Mouse (Mus musculus) forebrain, embryonic 16.5 days (tissue): ENCODE results near the gene Cpt1b. TPM values are rescaled to one million over a fixed set of nuclear protein-coding genes. Genes with fewer than 3 reads are reported as not detected.
A peak's percentile ranks its signal among the peaks of the same experiment; 100 is the strongest.

Source experiments
- ATAC-seq: fragments of 200-750 bp; cut with Nextera tagmentation; 2 replicates; pipeline ENCODE4 v1.8.0; 2017; ENCODE audit warnings: mild to moderate bottlenecking, moderate library complexity
- H3K27ac ChIP-seq: fragments of 300-500 bp; sonication (generic); 2 replicates; pipeline ENCODE4 v1.5.1; 2014; ENCODE audit warnings: low read length, control low read depth
- H3K27me3 ChIP-seq: fragments of 300-500 bp; sonication (generic); replicated peaks from 2 replicates; pipeline ENCODE4 v1.6.1; 2014; ENCODE audit warnings: low read length; ENCODE audit not compliant: control insufficient read depth, insufficient read depth
- H3K36me3 ChIP-seq: fragments of 300-500 bp; sonication (generic); 2 replicates; pipeline ENCODE4 v1.6.1; 2014; ENCODE audit not compliant: control insufficient read depth, insufficient read depth
- H3K4me1 ChIP-seq: fragments of 300-500 bp; sonication (generic); replicated peaks from 2 replicates; pipeline ENCODE4 v1.6.1; 2014; ENCODE audit warnings: low read length; ENCODE audit not compliant: control insufficient read depth, insufficient read depth
- H3K4me2 ChIP-seq: fragments of 300-500 bp; sonication (generic); 2 replicates; pipeline ENCODE4 v1.6.1; 2014; ENCODE audit warnings: mild to moderate bottlenecking, low read length, control low read depth
- H3K4me3 ChIP-seq: fragments of 300-500 bp; sonication (generic); replicated peaks from 2 replicates; pipeline ENCODE4 v1.5.1; 2014; ENCODE audit warnings: mild to moderate bottlenecking, low read length, control low read depth
- H3K9ac ChIP-seq: fragments of 300-500 bp; sonication (generic); replicated peaks from 2 replicates; pipeline ENCODE4 v1.6.1; 2014; ENCODE audit warnings: low read depth, low read length, control low read depth
- H3K9me3 ChIP-seq: fragments of 300-500 bp; sonication (generic); 2 replicates; pipeline ENCODE4 v1.6.1; 2016; ENCODE audit warnings: low read length; ENCODE audit not compliant: control insufficient read depth
- WGBS: fragments of 180-500 bp; shearing (Covaris S2); extraction: QIAGEN DNeasy Blood & Tissue Kit; methylation state at CpG from one replicate; pipeline ENCODE4 v1.1.7; 2014; 5-methylcytosine and 5-hydroxymethylcytosine counted together
- polyA plus RNA-seq: library from polyadenylated mRNA; unstranded; fragments of >200 nt; fragmentation: Nextera tagmentation; extraction: Ambion mirVana; gene quantifications from 2 replicates; pipeline ENCODE4 v1.2.1, GENCODE M21; 2015

Gene Cpt1b
- polyA plus RNA-seq, 1 experiment from 2014 or later: 1.8 TPM

DNA sequence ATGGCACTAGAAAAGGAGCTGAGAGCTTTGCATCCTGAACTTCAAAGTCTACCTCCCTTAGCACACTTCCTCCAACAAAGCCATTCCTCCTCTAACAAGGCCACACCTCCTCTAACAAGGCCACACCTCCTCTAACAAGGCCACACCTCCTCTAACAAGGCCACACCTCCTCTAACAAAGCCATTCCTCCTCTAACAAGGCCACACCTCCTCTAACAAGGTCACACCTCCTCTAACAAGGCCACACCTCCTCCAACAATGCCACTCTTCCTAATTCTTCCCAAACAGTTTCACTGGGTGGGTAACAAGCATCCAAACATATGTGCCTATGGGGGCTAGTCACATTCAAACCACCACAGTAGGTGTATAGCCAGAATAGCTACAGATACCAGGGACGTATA is 23.2 kb downstream of the Cpt1b start:
- no peaks in the 10 kb centered on the region for H3K4me1 ChIP-seq
- 93% methylated on average over 1 of the region's 1 CpGs for WGBS
- ATAC-seq: no peak
- H3K27me3 ChIP-seq: no peaks in the 10 kb centered on the region
- H3K4me3 ChIP-seq: no peak overlapping the region
- H3K36me3 ChIP-seq: no peaks in the 10 kb centered on the region
- H3K9me3 ChIP-seq: no peaks in the 10 kb centered on the region
- H3K27ac ChIP-seq: no peak overlapping the region
- H3K9ac ChIP-seq: no peak overlapping the region
- no peak overlapping the region for H3K4me2 ChIP-seq

DNA sequence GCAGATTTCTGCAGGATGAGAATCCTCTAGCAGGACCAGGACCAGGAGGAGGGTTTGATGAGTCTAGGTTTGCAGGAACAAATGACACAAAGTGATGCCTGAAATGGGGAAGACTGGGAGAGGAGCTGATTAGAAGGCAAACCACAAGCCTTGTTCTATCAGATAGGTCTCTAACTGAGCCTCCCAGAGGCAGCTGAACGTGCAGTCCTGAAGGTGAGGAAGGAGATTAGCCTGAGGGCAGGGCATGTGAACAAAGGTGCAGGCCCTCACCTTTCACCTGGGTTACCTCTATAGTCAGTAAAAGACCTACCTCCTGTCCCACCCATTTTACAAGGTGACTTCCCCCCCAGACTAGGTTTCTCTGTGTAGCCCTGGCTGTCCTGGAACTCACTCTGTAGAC is 25.9 kb downstream of the Cpt1b start:
- Histone ChIP-seq H3K4me2 (no peak overlapping the region), H3K4me1 (no peaks in the 10 kb centered on the region), H3K4me3 (no peak overlapping the region), H3K36me3 (no peaks in the 10 kb centered on the region), H3K9ac (no peak overlapping the region), H3K27me3 (no peaks in the 10 kb centered on the region), H3K9me3 (no peaks in the 10 kb centered on the region), H3K27ac (no peak overlapping the region)
- ATAC-seq: no peak
- 53% methylated on average over 1 of the region's 1 CpGs for WGBS

DNA sequence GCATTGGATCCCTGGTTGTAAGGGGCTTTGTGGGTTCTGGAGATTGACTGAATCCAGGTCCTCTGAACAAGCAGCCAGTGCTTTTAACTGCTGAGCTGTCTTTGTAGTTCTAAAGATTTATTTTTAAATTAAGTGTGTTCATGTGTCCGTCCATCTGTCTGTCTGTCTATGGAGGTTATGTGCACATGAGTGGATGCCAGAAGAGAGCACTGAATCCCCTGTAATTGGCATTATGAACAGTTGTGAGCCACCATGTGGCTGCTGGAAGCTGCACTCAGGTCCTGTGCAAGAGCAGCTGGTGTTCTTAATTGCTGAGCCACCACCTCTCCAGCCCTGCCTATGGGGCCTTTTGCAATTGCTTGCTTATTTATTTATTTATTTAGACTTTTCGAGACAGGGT is 27.5 kb downstream of the Cpt1b start:
- no peak overlapping the region for H3K9ac ChIP-seq
- H3K27me3 ChIP-seq: no peaks in the 10 kb centered on the region

DNA sequence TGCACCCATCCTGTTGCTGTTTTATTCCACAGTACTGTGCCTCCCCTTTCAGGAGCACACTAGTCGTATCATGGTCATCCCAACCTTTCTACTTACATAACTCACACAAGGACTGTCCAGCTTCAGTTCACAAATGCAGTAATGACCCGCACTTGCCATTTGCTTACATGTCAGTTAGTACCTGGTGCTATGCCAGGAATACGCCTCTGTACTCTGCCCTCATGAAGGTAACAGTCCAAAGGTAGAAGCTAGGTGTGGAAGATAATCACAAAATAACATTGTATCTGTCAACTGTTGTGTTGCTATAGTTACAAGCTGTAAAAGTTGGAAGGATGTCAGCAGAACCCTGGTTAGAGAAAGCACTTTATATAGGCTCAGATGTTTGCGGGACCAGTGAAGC is 28.8 kb downstream of the Cpt1b start:
- no peak overlapping the region for H3K9ac ChIP-seq
- H3K4me2 ChIP-seq: no peak overlapping the region
- H3K27me3 ChIP-seq: no peaks in the 10 kb centered on the region
- H3K9me3 ChIP-seq: no peaks in the 10 kb centered on the region
- no peak for ATAC-seq
- WGBS: 91% methylated on average over 4 of the region's 4 CpGs
- H3K36me3 ChIP-seq: no peaks in the 10 kb centered on the region
- no peaks in the 10 kb centered on the region for H3K4me1 ChIP-seq
- no peak overlapping the region for H3K27ac ChIP-seq
- H3K4me3 ChIP-seq: no peak overlapping the region

More for the DNA sequence above, 27.5 kb downstream of the Cpt1b start:
- no peak overlapping the region for H3K4me2 ChIP-seq
- no peak overlapping the region for H3K4me3 ChIP-seq
- 54% methylated on average over 2 of the region's 2 CpGs for WGBS
- no peak for ATAC-seq
- H3K9me3 ChIP-seq: no peaks in the 10 kb centered on the region
- no peaks in the 10 kb centered on the region for H3K4me1 ChIP-seq
- H3K27ac ChIP-seq: no peak overlapping the region
- H3K36me3 ChIP-seq: no peaks in the 10 kb centered on the region

DNA sequence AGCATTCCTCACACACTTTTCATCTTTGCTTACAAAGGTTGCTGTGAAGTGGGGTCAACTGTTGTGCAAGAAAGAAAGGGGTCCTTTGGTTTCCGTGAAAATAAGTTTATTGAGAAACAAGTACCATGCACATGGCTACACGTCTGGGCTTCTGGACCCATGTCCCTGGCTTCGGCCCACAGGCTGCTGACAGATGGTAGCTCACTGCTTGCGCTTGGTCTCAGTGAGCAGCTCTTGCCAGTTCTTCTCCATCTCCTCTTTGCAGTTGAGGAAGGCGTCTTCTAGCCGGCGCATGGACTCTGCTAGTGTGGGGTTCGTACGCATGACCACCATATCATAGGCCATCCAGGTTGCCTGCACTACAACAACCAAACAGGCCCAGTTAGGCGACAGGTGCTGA is 35.6 kb downstream of the Cpt1b start:
- WGBS: 87% methylated on average over 10 of the region's 10 CpGs
- H3K4me2 ChIP-seq: no peak overlapping the region
- no peak for ATAC-seq
- H3K4me3 ChIP-seq: no peak overlapping the region
- H3K36me3 ChIP-seq: no peaks in the 10 kb centered on the region
- H3K9me3 ChIP-seq: no peaks in the 10 kb centered on the region
- H3K4me1 ChIP-seq: no peaks in the 10 kb centered on the region
- H3K9ac ChIP-seq: no peak overlapping the region
- no peak overlapping the region for H3K27ac ChIP-seq
- H3K27me3 ChIP-seq: no peaks in the 10 kb centered on the region

DNA sequence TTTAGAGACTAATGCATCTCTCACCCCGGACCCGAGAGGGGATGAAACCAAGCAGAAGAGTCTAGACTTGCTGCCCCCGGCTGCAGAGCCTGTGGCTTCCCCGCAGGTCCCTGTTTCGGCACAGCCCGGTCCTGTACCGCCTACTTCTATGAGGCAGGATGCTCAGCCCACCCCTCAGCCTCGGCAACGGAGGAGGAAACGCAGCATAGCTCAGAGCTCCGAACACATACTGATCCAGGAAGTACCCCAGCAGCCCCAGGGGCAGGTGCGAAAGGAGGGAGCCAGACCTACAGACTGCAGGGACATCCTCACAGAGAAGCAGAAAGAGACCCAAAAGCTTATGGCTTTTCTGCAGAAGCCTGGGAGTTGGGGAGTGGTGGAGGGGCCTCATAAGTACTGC is 38.5 kb downstream of the Cpt1b start:
- Histone ChIP-seq H3K4me2 (no peak overlapping the region), H3K9ac (no peak overlapping the region), H3K27ac (no peak overlapping the region), H3K4me1 (no peaks in the 10 kb centered on the region), H3K4me3 (no peak overlapping the region), H3K9me3 (no peaks in the 10 kb centered on the region), H3K36me3 (no peaks in the 10 kb centered on the region), H3K27me3 (no peaks in the 10 kb centered on the region)
- ATAC-seq: no peak
- 57% methylated on average over 12 of the region's 12 CpGs for WGBS

DNA sequence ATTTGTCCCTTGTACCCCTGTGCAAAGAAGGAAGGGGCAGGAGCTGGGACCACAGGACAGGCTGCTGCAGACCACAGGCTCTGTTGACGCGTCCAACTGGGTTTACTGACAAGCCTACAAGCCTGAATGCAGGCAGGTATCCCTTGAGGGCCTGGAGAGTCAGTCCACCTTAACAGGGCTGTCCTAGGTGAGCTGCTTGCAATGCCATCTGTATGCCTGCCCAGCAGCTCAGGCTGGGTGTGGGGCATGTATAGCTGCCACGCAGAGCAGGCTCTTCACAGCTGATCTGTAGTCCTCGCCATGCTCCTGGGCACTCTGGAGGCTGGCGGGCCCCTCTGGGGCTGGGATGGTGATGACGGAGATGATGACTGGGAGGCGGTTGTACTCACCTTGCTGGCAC is 41.0 kb downstream of the Cpt1b start, which contains the start of gene Klhdc7b:
Gene Klhdc7b (plus strand): TSS at position 301 of the 400 bp plus-strand sequence.
- Histone ChIP-seq H3K27ac (no peak within 1 kb of the TSS), H3K9ac (no peak within 1 kb of the TSS), H3K27me3 (peaks cover 4% of the 10 kb centered on the region), H3K4me3 (no peak within 1 kb of the TSS), H3K4me2 (no peak within 1 kb of the TSS), H3K4me1 (no peaks in the 10 kb centered on the region), H3K9me3 (no peaks in the 10 kb centered on the region), H3K36me3 (no peaks in the 10 kb centered on the region)
- no peak for ATAC-seq
- 90% methylated on average over 7 of the region's 7 CpGs for WGBS

DNA sequence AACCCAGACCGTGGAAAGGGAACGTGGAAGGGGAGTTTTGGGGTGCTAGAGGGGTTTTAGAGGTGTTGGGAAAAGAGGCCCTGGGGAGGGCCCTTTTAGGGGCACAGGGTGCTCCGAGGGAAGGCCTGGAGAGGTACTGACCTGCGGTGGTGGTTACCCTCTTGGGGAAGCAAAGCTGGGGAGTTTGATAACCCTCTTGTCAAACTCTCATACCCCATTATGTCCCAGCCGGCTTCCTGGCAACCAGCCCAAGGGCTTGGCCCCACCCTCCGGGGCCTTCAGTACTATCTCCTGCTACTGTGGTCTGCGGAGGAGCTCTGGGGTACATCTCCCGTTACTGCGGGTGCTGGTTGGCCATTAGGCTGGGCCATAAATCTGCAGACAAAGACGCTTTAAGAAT is 46.2 kb downstream of the Cpt1b start:
- no peak overlapping the region for H3K27ac ChIP-seq
- H3K4me2 ChIP-seq: peak overlapping the region; percentile 62
- ATAC-seq: no peak
- 17% methylated on average over 10 of the region's 10 CpGs for WGBS
- peak overlapping the region; percentile 38 for H3K4me3 ChIP-seq
- H3K36me3 ChIP-seq: no peaks in the 10 kb centered on the region
- no peaks in the 10 kb centered on the region for H3K9me3 ChIP-seq
- no peak overlapping the region; the same call in 1 of the 2 replicates for H3K9ac ChIP-seq
- peaks cover 40% of the 10 kb centered on the region for H3K27me3 ChIP-seq
- H3K4me1 ChIP-seq: peaks cover 15% of the 10 kb centered on the region

DNA sequence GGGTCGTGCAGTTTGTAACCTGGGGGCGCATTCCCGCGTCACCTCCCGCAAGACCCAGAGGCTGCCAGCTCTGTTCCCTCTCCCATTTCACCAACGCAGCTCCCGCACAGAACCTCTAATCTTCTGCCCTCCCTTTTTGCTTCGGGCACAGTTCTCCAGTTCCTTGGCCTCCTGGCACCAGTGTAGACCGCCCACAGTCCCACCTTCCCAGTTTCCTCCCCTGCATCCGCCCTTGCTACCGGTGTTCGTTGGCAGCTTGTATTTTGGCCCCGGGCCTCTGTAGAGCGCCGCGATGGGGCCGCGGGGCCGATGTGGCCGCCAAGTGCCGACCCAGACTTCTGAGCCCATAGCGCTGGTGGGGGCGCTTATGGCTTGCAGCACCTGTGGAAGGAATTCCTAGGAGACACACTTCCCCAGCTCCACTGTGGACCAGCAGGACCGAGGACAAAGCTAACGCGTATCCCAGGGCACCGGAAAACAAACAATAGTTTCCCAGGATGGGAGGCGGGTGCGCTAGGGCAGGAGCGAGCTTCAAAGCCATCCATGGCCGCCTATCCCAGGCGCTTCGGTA is 46.7 kb downstream of the Cpt1b start, which contains the start of gene Odf3b:
Gene Odf3b (minus strand): TSS at position 452 of the 571 bp plus-strand sequence.
- Histone ChIP-seq H3K4me2 (peak within 1 kb of the TSS; percentile 62), H3K27me3 (peaks cover 40% of the 10 kb centered on the region), H3K4me1 (peaks cover 19% of the 10 kb centered on the region), H3K9me3 (no peaks in the 10 kb centered on the region), H3K27ac (no peak within 1 kb of the TSS), H3K36me3 (no peaks in the 10 kb centered on the region), H3K9ac (peak within 1 kb of the TSS; percentile 46), H3K4me3 (peak within 1 kb of the TSS; percentile 38)
- under 1% methylated on average over 33 of the region's 33 CpGs for WGBS
- ATAC-seq: no peak
